Mouse (Mus musculus) G1E (cell line): Measurements from ENCODE around the gene Idh3b.

Source experiments
- CTCF ChIP-seq: IDR thresholded peaks from 2 replicates; pipeline ENCODE4 v1.5.1; 2012; ENCODE audit warnings: low read depth, low read length, inconsistent platforms, mixed read lengths
- GATA1 ChIP-seq: IDR thresholded peaks from 2 replicates; pipeline ENCODE4 v1.6.1; 2012; ENCODE audit warnings: borderline replicate concordance, low read length, inconsistent platforms, mixed read lengths
- TAL1 ChIP-seq: conservative IDR thresholded peaks from 2 replicates; pipeline ENCODE4 v1.6.1; 2012; ENCODE audit warnings: low read depth, low read length, inconsistent platforms, mixed read lengths

DNA sequence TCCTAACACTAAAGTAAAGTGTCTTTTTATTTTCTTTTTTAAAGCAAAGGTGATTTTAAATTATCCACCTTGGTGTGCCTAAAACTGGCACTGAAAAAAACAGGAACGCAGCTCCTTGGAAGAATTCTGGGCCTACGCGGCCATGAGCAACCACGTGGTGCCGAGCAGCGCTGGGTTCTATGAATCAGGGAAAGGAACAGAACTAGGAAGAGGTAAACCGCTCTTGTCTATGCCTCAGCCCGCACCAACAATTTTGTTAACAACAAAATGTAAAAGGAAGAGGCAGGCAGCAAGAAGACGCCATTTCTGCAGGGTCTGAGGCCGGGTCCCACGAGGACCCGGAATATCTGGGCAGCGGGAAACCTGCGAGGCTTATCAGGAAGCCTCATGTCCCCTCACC is 10.6 kb downstream of the Idh3b start:
- TF ChIP-seq CTCF = no peak
- no peak for TF ChIP-seq GATA1
- no peak for TF ChIP-seq TAL1
